Mouse (Mus musculus) left cerebral cortex, postnatal 36 days (tissue): ENCODE measurements at regions not wholly inside any gene's neighbourhood (a gene's known extent, or its start where the extent isn't known, plus 50 kb on each side); places are given as distances from the start of the nearest gene placed in this dataset.
A peak's percentile ranks its signal among the peaks of the same experiment; 100 is the strongest.
"Not testable (repeated sequence)": the region's sequence is repeated elsewhere in the genome, so short reads cannot be mapped to it uniquely, and the experiment has no call there.

Source experiments
- DNase-seq, 2 experiments: peaks; one replicate each; pipeline ENCODE4 v3.0.0; 2021 to 2022; ENCODE audit warnings: low spot score in 2 of 2, mixed read lengths in 1 of 2
- intact Hi-C: fragments of 180-260 bp; cut with DNase I; formaldehyde crosslinking; loops from one replicate; pipeline ENCODE4 v1.15.1; 2025

- no peak for DNase-seq
- intact Hi-C loops: no loop called here
Measured at GRCm38 (mm10) chr1:136680173-136680572, 55.5 kb downstream of the Zfp281 start.

GRCm38 (mm10) chr1:136682311-136682710 is 57.6 kb downstream of the Zfp281 start:
- DNase-seq, intact Hi-C loops: not testable (repeated sequence)

- intact Hi-C loops: no loop called here
- DNase-seq: peak in 1 of 2 experiments; percentile 61
Measured at GRCm38 (mm10) chr1:136683061-136683531, 58.4 kb downstream of the Zfp281 start.

GRCm38 (mm10) chr1:136683561-136684131 is 58.9 kb downstream of the Zfp281 start:
- DNase-seq: no peak
- intact Hi-C loops: no loop called here

GRCm38 (mm10) chr1:136684481-136684880 is 59.8 kb downstream of the Zfp281 start:
- intact Hi-C loops: no loop called here
- no peak for DNase-seq

GRCm38 (mm10) chr1:136685191-136686060 is 60.7 kb downstream of the Zfp281 start:
- DNase-seq: no peak
- intact Hi-C loops: no loop called here

- no peak for DNase-seq
- intact Hi-C loops: no loop called here
Measured at GRCm38 (mm10) chr1:136686467-136686866, 61.8 kb downstream of the Zfp281 start.

GRCm38 (mm10) chr1:136690068-136690467 is 65.4 kb downstream of the Zfp281 start:
- intact Hi-C loops: no loop called here
- DNase-seq: no peak

GRCm38 (mm10) chr1:136693421-136693820 is 68.7 kb downstream of the Zfp281 start:
- DNase-seq: no peak
- intact Hi-C loops: no loop called here

GRCm38 (mm10) chr1:136694983-136695382 is 70.3 kb downstream of the Zfp281 start:
- intact Hi-C loops: no loop called here
- DNase-seq: no peak

GRCm38 (mm10) chr1:136696077-136696641 is 71.5 kb downstream of the Zfp281 start:
- intact Hi-C loops: no loop called here
- no peak for DNase-seq

- no peak for DNase-seq
- intact Hi-C loops: no loop called here
Measured at GRCm38 (mm10) chr1:136698454-136699152, 73.9 kb downstream of the Zfp281 start.

GRCm38 (mm10) chr1:136699153-136699524 is 74.4 kb downstream of the Zfp281 start:
- no peak for DNase-seq
- intact Hi-C loops: no loop called here

GRCm38 (mm10) chr1:136699571-136699970 is 74.9 kb downstream of the Zfp281 start:
- intact Hi-C loops: no loop called here
- DNase-seq: no peak

- intact Hi-C loops: no loop called here
- DNase-seq: no peak
Measured at GRCm38 (mm10) chr1:136704139-136704538, 79.4 kb downstream of the Zfp281 start.

GRCm38 (mm10) chr1:136706509-136706908 is 81.8 kb downstream of the Zfp281 start:
- no peak for DNase-seq
- intact Hi-C loops: no loop called here

- intact Hi-C loops: no loop called here
- DNase-seq: no peak
Measured at GRCm38 (mm10) chr1:136707394-136707793, 82.7 kb downstream of the Zfp281 start.

GRCm38 (mm10) chr1:136707866-136708265 is 83.2 kb downstream of the Zfp281 start:
- no peak for DNase-seq
- intact Hi-C loops: no loop called here

GRCm38 (mm10) chr1:136710196-136710595 is 85.5 kb downstream of the Zfp281 start:
- intact Hi-C loops: loop anchor here (5.0 kb wide), 1 partner anchor 83 kb away; no protein-coding TSS in a partner anchor
- DNase-seq: no peak

GRCm38 (mm10) chr1:136711243-136711642 is 86.5 kb downstream of the Zfp281 start:
- intact Hi-C loops: loop anchor here (5.0 kb wide), 1 partner anchor 84 kb away; no protein-coding TSS in a partner anchor

More at GRCm38 (mm10) chr1:136711243-136711642, 86.5 kb downstream of the Zfp281 start:
- no peak for DNase-seq
